Mouse (Mus musculus) liver, postnatal 0 days (tissue): ENCODE results near the gene Nop2. TPM values are rescaled to one million over a fixed set of nuclear protein-coding genes. Genes with fewer than 3 reads are reported as not detected.

Experiments used
- ATAC-seq: fragments of 200-750 bp; cut with Nextera tagmentation; 2 replicates; pipeline ENCODE4 v1.8.0; 2017; ENCODE audit warnings: mild to moderate bottlenecking, moderate library complexity
- DNase-seq: peaks from one replicate; pipeline ENCODE4 v3.0.0-alpha.2; 2016
- H3K27ac ChIP-seq: fragments of 300-500 bp; sonication (generic); 2 replicates; pipeline ENCODE4 v1.5.1; 2014; ENCODE audit warnings: antibody characterized with exemption, moderate library complexity, mild to moderate bottlenecking, low read depth
- H3K27me3 ChIP-seq: fragments of 300-500 bp; sonication (generic); 2 replicates; pipeline ENCODE4 v1.6.1; 2014; ENCODE audit warnings: low read length, control low read depth, mixed read lengths; ENCODE audit not compliant: insufficient read depth
- H3K36me3 ChIP-seq: fragments of 300-500 bp; sonication (generic); replicated peaks from 2 replicates; pipeline ENCODE4 v1.6.1; 2014; ENCODE audit warnings: mild to moderate bottlenecking, control low read depth, low read length, moderate library complexity, mixed read lengths; ENCODE audit not compliant: insufficient read depth
- H3K4me1 ChIP-seq: fragments of 300-500 bp; sonication (generic); 2 replicates; pipeline ENCODE4 v1.6.1; 2014; ENCODE audit warnings: antibody characterized with exemption, mild to moderate bottlenecking, control low read depth; ENCODE audit not compliant: insufficient read depth
- H3K4me2 ChIP-seq: fragments of 300-500 bp; sonication (generic); 2 replicates; pipeline ENCODE4 v1.6.1; 2014; ENCODE audit warnings: low read depth, mild to moderate bottlenecking, low read length, moderate library complexity, mixed read lengths
- H3K4me3 ChIP-seq: fragments of 300-500 bp; sonication (generic); 2 replicates; pipeline ENCODE4 v1.5.1; 2014; ENCODE audit warnings: low read depth, low read length
- H3K9ac ChIP-seq: fragments of 300-500 bp; sonication (generic); replicated peaks from 2 replicates; pipeline ENCODE4 v1.6.1; 2014; ENCODE audit warnings: mild to moderate bottlenecking, moderate library complexity
- H3K9me3 ChIP-seq: fragments of 300-500 bp; sonication (generic); 2 replicates; pipeline ENCODE4 v1.6.1; 2016; ENCODE audit warnings: mild to moderate bottlenecking, control low read depth, low read length, mixed read lengths
- CTCF ChIP-seq: sonication (generic); IDR thresholded peaks from 2 replicates; pipeline ENCODE4 v1.5.1; 2016; ENCODE audit warnings: antibody characterized with exemption, low read depth
- EP300 ChIP-seq: IDR thresholded peaks from 2 replicates; pipeline ENCODE4 v1.6.1; 2016; ENCODE audit warnings: antibody characterized with exemption, low read depth, mild to moderate bottlenecking
- WGBS: fragments of 180-500 bp; shearing (Covaris S2); extraction: QIAGEN DNeasy Blood & Tissue Kit; methylation state at CpG from one replicate; pipeline ENCODE4 v1.1.7; 2014; ENCODE audit not compliant: insufficient replicate concordance; 5-methylcytosine and 5-hydroxymethylcytosine counted together
- polyA plus RNA-seq: library from polyadenylated mRNA; unstranded; fragments of >200 nt; fragmentation: Nextera tagmentation; extraction: Ambion mirVana; gene quantifications from 2 replicates; pipeline ENCODE4 v1.2.1, GENCODE M21; 2015

The Nop2 gene
- polyA plus RNA-seq, 1 experiment from 2014 or later = 23.2 TPM

GRCm38 (mm10) chr6:125143128-125143527, 11.4 kb downstream of the Nop2 start:
- no peak for TF ChIP-seq CTCF
- no peak for TF ChIP-seq EP300
- H3K27ac ChIP-seq = no peak overlapping the region
- ATAC-seq (no peak), DNase-seq (no peak)
- no peaks in the 10 kb centered on the region for H3K9me3 ChIP-seq
- peaks cover 47% of the 10 kb centered on the region for H3K36me3 ChIP-seq
- H3K4me1 ChIP-seq = peaks cover 22% of the 10 kb centered on the region
- no peak overlapping the region for H3K4me2 ChIP-seq
- H3K4me3 ChIP-seq = no peak overlapping the region
- WGBS = 73% methylated on average over 3 of the region's 3 CpGs
- H3K9ac ChIP-seq = no peak overlapping the region
- H3K27me3 ChIP-seq = no peaks in the 10 kb centered on the region

DNA sequence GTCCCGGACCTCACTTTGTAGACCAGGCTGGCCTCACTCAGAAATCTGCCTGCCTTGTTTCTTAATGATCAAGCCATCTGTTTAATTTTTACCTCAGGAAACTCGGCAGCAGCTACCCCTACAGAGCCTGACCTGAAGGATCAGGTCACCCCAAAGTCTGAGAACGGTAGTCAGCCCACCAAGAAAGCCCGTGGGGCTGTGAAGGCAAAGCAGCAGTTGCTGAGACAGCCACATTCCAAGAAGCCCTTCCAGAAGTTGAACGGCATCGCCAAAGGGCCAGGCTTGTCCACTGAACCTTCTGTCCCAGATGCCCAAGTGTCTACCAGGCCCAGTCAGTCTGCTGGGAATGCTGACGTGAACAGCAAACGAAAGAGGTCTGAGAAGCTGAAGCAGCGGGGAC, 12.2 kb downstream of the Nop2 start:
- ATAC-seq = no peak
- TF ChIP-seq CTCF (no peak), EP300 (no peak)

DNA sequence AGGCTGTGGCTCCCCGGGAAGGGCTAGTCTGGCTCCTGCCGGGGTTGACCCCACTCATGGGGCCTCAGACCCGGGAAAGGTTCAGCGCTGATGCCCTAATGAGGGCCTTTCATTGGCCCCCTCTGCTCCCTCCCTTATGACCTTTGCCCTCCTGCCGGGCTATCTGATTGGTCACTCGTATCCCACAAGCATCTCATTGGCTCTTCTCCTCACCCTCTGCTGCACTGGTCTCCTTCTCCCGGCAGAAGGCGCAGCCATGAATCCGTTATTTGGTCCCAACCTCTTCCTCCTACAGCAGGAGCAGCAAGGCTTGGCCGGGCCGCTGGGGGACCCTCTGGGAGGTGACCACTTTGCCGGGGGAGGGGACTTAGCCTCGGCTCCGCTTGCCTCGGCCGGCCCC, 13.3 kb downstream of the Nop2 start, which contains the start of gene Iffo1:
Gene Iffo1 (plus strand): TSS at position 241 of the 400 bp plus-strand sequence.
- ATAC-seq = peak; percentile 97
- H3K36me3 ChIP-seq = peaks cover 31% of the 10 kb centered on the region
- TF ChIP-seq EP300 = no peak
- TF ChIP-seq CTCF = peak; percentile 67

More for the DNA sequence above, 12.2 kb downstream of the Nop2 start:
- H3K36me3 ChIP-seq = peaks cover 42% of the 10 kb centered on the region
- H3K4me2 ChIP-seq = no peak overlapping the region
- DNase-seq = no peak
- H3K27me3 ChIP-seq = no peaks in the 10 kb centered on the region
- 0 out of 2 replicates have a peak overlapping the region, but pooled peaks have one; percentile 16 for H3K27ac ChIP-seq
- H3K4me1 ChIP-seq = peaks cover 26% of the 10 kb centered on the region
- no peak overlapping the region for H3K9ac ChIP-seq
- H3K4me3 ChIP-seq = no peak overlapping the region
- H3K9me3 ChIP-seq = no peaks in the 10 kb centered on the region
- WGBS = 81% methylated on average over 9 of the region's 9 CpGs

GRCm38 (mm10) chr6:125145479-125145951, 13.8 kb downstream of the Nop2 start:
- no peak for DNase-seq
- H3K9me3 ChIP-seq = no peaks in the 10 kb centered on the region
- H3K36me3 ChIP-seq = peaks cover 26% of the 10 kb centered on the region
- H3K4me3 ChIP-seq = peak overlapping the region; percentile 92
- H3K4me2 ChIP-seq = peak overlapping the region; percentile 98
- TF ChIP-seq EP300 (no peak), CTCF (no peak)
- H3K27me3 ChIP-seq = no peaks in the 10 kb centered on the region
- WGBS = 3% methylated on average over 35 of the region's 35 CpGs
- H3K27ac ChIP-seq = peak overlapping the region; percentile 84
- peak; percentile 72 for ATAC-seq
- H3K4me1 ChIP-seq = peaks cover 31% of the 10 kb centered on the region
- H3K9ac ChIP-seq = peak overlapping the region; percentile 92

More for the DNA sequence above, 13.3 kb downstream of the Nop2 start, which contains the start of gene Iffo1:
- Histone ChIP-seq H3K4me3 (peak within 1 kb of the TSS; percentile 92), H3K27ac (peak within 1 kb of the TSS; percentile 84), H3K4me1 (peaks cover 31% of the 10 kb centered on the region), H3K27me3 (no peaks in the 10 kb centered on the region), H3K9me3 (no peaks in the 10 kb centered on the region), H3K9ac (peak within 1 kb of the TSS; percentile 92), H3K4me2 (peak within 1 kb of the TSS; percentile 98)
- WGBS = 0% methylated on average over 16 of the region's 16 CpGs
- DNase-seq = peak; percentile 90

GRCm38 (mm10) chr6:125146148-125146547, 14.4 kb downstream of the Nop2 start:
- peak overlapping the region; percentile 92 for H3K9ac ChIP-seq
- no peak for ATAC-seq
- TF ChIP-seq CTCF = no peak
- no peak overlapping the region for H3K27ac ChIP-seq
- H3K4me2 ChIP-seq = peak overlapping the region; percentile 98
- H3K36me3 ChIP-seq = peaks cover 20% of the 10 kb centered on the region
- no peaks in the 10 kb centered on the region for H3K27me3 ChIP-seq
- H3K4me1 ChIP-seq = peaks cover 31% of the 10 kb centered on the region
- 57% methylated on average over 7 of the region's 7 CpGs for WGBS
- H3K9me3 ChIP-seq = no peaks in the 10 kb centered on the region
- no peak for DNase-seq
- peak overlapping the region; percentile 92 for H3K4me3 ChIP-seq

GRCm38 (mm10) chr6:125146797-125147196, 15.1 kb downstream of the Nop2 start:
- Histone ChIP-seq H3K4me2 (peak overlapping the region; percentile 98; the same call in 1 of the 2 replicates), H3K27me3 (no peaks in the 10 kb centered on the region), H3K9ac (no peak overlapping the region), H3K4me3 (no peak overlapping the region), H3K36me3 (peaks cover 17% of the 10 kb centered on the region), H3K9me3 (no peaks in the 10 kb centered on the region), H3K27ac (no peak overlapping the region), H3K4me1 (peaks cover 31% of the 10 kb centered on the region)
- WGBS = 65% methylated on average over 4 of the region's 4 CpGs
- ATAC-seq (no peak), DNase-seq (no peak)
- TF ChIP-seq CTCF (no peak), EP300 (no peak)
